Mouse (Mus musculus) lung, postnatal 0 days (tissue): Measurements from ENCODE around the gene Chrd.

Experiments used
- CTCF ChIP-seq: IDR thresholded peaks from 2 replicates; pipeline ENCODE4 v1.5.1; 2016; ENCODE audit warnings: antibody characterized with exemption, mild to moderate bottlenecking
- EP300 ChIP-seq: IDR thresholded peaks from 2 replicates; pipeline ENCODE4 v1.6.1; 2016; ENCODE audit warnings: antibody characterized with exemption, mild to moderate bottlenecking, control low read depth

GRCm38 (mm10) chr16:20765244-20765643 is 32.3 kb downstream of the Chrd start:
- TF ChIP-seq CTCF (peak; percentile 73), EP300 (no peak)
